Mouse (Mus musculus) lung, adult 2 months (tissue): Measurements from ENCODE around the gene Lrr1.
"Not testable (repeated sequence)": the region's sequence is repeated elsewhere in the genome, so short reads cannot be mapped to it uniquely, and the experiment has no call there.

Experiments used
- CTCF ChIP-seq: fragments of 200-500 bp; IDR thresholded peaks from 2 replicates; pipeline ENCODE4 v1.5.1; 2011; ENCODE audit warnings: mild to moderate bottlenecking, low read length, control low read depth; ENCODE audit not compliant: insufficient read depth
- POLR2A ChIP-seq: fragments of 200-500 bp; IDR thresholded peaks from 2 replicates; pipeline ENCODE4 v1.6.1; 2011; ENCODE audit warnings: low read depth, mild to moderate bottlenecking, control low read depth, low read length, borderline replicate concordance; ENCODE audit errors: extremely low read depth

DNA sequence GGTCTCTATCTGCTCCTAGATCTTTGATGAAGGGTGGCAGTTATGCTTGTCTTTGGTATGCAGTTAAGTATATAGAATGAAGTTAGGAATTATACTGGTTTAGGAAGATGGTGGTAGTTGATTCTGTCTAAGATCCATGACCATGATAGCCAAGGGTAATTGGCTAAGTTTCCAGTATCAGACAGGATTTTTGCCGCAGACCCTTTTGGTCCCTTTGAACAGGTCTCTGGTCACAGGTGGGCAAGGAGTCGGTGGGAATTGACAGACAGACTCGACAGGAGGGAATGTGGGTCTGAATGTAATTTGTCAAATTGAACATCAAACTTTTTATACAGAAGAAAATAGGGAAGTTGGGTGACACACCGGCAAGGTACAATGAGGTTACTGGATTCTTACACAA, 5.0 kb upstream of the Lrr1 start:
- not testable (repeated sequence) for TF ChIP-seq POLR2A, CTCF
